Mouse (Mus musculus): ENCODE results near the gene Dok3. TPM values are rescaled to one million over a fixed set of nuclear protein-coding genes. Genes with fewer than 3 reads are reported as not detected.

Gene Dok3
- polyA plus RNA-seq, 1 experiment = 0.83 TPM

DNA sequence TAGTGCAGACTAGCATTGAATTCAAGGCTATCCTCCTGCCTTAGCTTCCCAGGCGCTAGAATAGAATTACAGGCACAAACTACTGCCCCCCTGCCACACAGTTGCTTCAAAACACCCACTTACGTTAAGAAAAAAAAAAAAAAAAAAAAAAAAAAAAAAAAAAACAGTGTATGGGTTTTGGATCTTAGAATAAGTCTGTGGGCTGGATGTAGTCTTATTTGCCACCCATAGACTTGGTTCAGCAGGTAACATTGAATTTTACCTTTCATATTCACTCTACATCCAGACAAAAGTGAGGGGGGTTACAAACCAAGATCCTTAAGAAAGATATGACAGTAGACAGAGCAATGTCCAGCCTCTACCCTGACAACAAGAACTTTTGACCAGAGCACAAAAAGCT is 38.9 kb upstream of the Dok3 start:
- Histone ChIP-seq H3ac (ENCODE audit: control insufficient read depth, insufficient read length, low read depth) (no peak overlapping the region), H3K79me3 (ENCODE audit: low read depth) (peaks cover 56% of the 10 kb centered on the region), H3K79me2 (ENCODE audit: control insufficient read depth, insufficient read depth) (peaks cover 93% of the 10 kb centered on the region), H3K27me3 (ENCODE audit: control insufficient read depth, insufficient read depth, insufficient read length) (no peaks in the 10 kb centered on the region), H3K4me3 (ENCODE audit: insufficient read depth, poor library complexity, severe bottlenecking) (no peak overlapping the region), H3K36me3 (ENCODE audit: control insufficient read depth, insufficient read depth) (peaks cover 7% of the 10 kb centered on the region)
- TF ChIP-seq CTCF (IDR thresholded peaks at IDR 0.05; ENCODE audit: control insufficient read depth, insufficient read depth, insufficient read length) = no peak
- TF ChIP-seq USF1 (IDR thresholded peaks at IDR 0.05; ENCODE audit: low read depth) = no peak
- TF ChIP-seq CEBPB (IDR thresholded peaks at IDR 0.05; ENCODE audit: low read depth) = no peak
- TF ChIP-seq MYOG (IDR thresholded peaks at IDR 0.05; ENCODE audit: control insufficient read depth, extremely low read depth, insufficient read length) = no peak
- TF ChIP-seq MYOD1 (IDR thresholded peaks at IDR 0.05; ENCODE audit: control insufficient read depth, insufficient read length, low read depth) = no peak
- TF ChIP-seq MAX (IDR thresholded peaks at IDR 0.05) = no peak
- TF ChIP-seq FOSL1 (IDR thresholded peaks at IDR 0.05; ENCODE audit: insufficient read depth, low read length, poor library complexity, severe bottlenecking) = no peak

DNA sequence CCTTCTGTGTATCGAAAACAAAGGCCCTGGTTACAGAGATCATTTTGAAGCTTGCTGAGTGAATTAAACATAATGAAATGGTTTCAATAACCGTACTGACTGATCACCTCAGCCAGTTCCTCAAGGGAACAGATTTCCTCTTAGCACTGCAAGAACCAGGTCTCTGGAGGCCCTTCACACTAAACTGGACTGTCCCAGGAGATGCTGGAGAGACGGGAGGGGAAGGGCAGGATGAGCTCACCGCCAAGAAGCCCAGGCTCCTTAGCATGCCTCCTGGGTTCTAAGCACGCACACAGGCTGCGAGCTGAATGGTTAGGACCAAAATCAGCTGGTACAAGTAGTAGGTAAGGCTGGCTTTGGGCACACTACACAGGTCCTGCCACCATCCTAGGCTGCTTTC is 37.9 kb upstream of the Dok3 start:
- Histone ChIP-seq H3K79me3 (ENCODE audit: low read depth) (peaks cover 58% of the 10 kb centered on the region), H3ac (ENCODE audit: control insufficient read depth, insufficient read length, low read depth) (no peak overlapping the region), H3K27me3 (ENCODE audit: control insufficient read depth, insufficient read depth, insufficient read length) (no peaks in the 10 kb centered on the region), H3K4me3 (ENCODE audit: insufficient read depth, poor library complexity, severe bottlenecking) (no peak overlapping the region), H3K79me2 (ENCODE audit: control insufficient read depth, insufficient read depth) (peaks cover 98% of the 10 kb centered on the region), H3K36me3 (ENCODE audit: control insufficient read depth, insufficient read depth) (peaks cover 7% of the 10 kb centered on the region)
- TF ChIP-seq MAX (IDR thresholded peaks at IDR 0.05) = no peak
- TF ChIP-seq CTCF (IDR thresholded peaks at IDR 0.05; ENCODE audit: control insufficient read depth, insufficient read depth, insufficient read length) = no peak
- TF ChIP-seq FOSL1 (IDR thresholded peaks at IDR 0.05; ENCODE audit: insufficient read depth, low read length, poor library complexity, severe bottlenecking) = no peak
- TF ChIP-seq USF1 (IDR thresholded peaks at IDR 0.05; ENCODE audit: low read depth) = no peak
- no peak for TF ChIP-seq MYOD1 (IDR thresholded peaks at IDR 0.05; ENCODE audit: control insufficient read depth, insufficient read length, low read depth)
- TF ChIP-seq CEBPB (IDR thresholded peaks at IDR 0.05; ENCODE audit: low read depth) = no peak

GRCm38 (mm10) chr13:55563266-55563879 is 34.3 kb upstream of the Dok3 start:
- peaks cover 93% of the 10 kb centered on the region for H3K79me2 ChIP-seq (ENCODE audit: control insufficient read depth, insufficient read depth)
- no peak overlapping the region for H3ac ChIP-seq (ENCODE audit: control insufficient read depth, insufficient read length, low read depth)
- peaks cover 8% of the 10 kb centered on the region for H3K36me3 ChIP-seq (ENCODE audit: control insufficient read depth, insufficient read depth)
- H3K4me3 ChIP-seq (ENCODE audit: insufficient read depth, poor library complexity, severe bottlenecking) = no peak overlapping the region
- no peaks in the 10 kb centered on the region for H3K27me3 ChIP-seq (ENCODE audit: control insufficient read depth, insufficient read depth, insufficient read length)
- TF ChIP-seq MYOD1 (IDR thresholded peaks at IDR 0.05; ENCODE audit: control insufficient read depth, insufficient read length, low read depth) (no peak), USF1 (IDR thresholded peaks at IDR 0.05; ENCODE audit: low read depth) (no peak), MAX (IDR thresholded peaks at IDR 0.05) (no peak), CEBPB (IDR thresholded peaks at IDR 0.05; ENCODE audit: low read depth) (no peak), MYOG (IDR thresholded peaks at IDR 0.05; ENCODE audit: control insufficient read depth, extremely low read depth, insufficient read length) (no peak), CTCF (IDR thresholded peaks at IDR 0.05; ENCODE audit: control insufficient read depth, insufficient read depth, insufficient read length) (no peak), FOSL1 (IDR thresholded peaks at IDR 0.05; ENCODE audit: insufficient read depth, low read length, poor library complexity, severe bottlenecking) (no peak)
- H3K79me3 ChIP-seq (ENCODE audit: low read depth) = peaks cover 40% of the 10 kb centered on the region

DNA sequence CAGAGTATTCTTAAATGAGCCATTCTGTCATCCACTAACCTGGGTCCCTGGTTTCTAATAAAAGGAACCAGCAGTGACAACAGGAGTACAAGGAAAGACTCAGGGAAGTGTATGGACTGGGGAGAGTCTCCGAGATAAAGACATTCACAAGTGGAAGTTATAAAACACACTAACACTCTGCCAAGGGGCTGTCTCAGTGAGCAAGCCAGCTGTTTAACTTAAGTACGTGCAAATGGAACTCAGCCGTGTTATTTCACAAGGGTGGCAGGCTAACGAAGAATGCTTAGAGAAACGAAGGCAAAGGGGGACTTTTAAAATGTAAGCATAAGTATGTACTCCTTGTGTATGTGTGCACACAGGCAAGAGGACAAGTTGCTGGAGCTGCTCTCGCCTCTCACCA is 28.4 kb upstream of the Dok3 start:
- TF ChIP-seq MAX (IDR thresholded peaks at IDR 0.05) (no peak), MYOG (IDR thresholded peaks at IDR 0.05; ENCODE audit: control insufficient read depth, extremely low read depth, insufficient read length) (no peak), CTCF (IDR thresholded peaks at IDR 0.05; ENCODE audit: control insufficient read depth, insufficient read depth, insufficient read length) (no peak), CEBPB (IDR thresholded peaks at IDR 0.05; ENCODE audit: low read depth) (no peak), MYOD1 (IDR thresholded peaks at IDR 0.05; ENCODE audit: control insufficient read depth, insufficient read length, low read depth) (no peak), FOSL1 (IDR thresholded peaks at IDR 0.05; ENCODE audit: insufficient read depth, low read length, poor library complexity, severe bottlenecking) (no peak), USF1 (IDR thresholded peaks at IDR 0.05; ENCODE audit: low read depth) (no peak)
- Histone ChIP-seq H3K4me3 (ENCODE audit: insufficient read depth, poor library complexity, severe bottlenecking) (no peak overlapping the region), H3ac (ENCODE audit: control insufficient read depth, insufficient read length, low read depth) (no peak overlapping the region), H3K79me2 (ENCODE audit: control insufficient read depth, insufficient read depth) (peaks cover 51% of the 10 kb centered on the region), H3K79me3 (ENCODE audit: low read depth) (peaks cover 10% of the 10 kb centered on the region), H3K27me3 (ENCODE audit: control insufficient read depth, insufficient read depth, insufficient read length) (no peaks in the 10 kb centered on the region), H3K36me3 (ENCODE audit: control insufficient read depth, insufficient read depth) (peaks cover 24% of the 10 kb centered on the region)

DNA sequence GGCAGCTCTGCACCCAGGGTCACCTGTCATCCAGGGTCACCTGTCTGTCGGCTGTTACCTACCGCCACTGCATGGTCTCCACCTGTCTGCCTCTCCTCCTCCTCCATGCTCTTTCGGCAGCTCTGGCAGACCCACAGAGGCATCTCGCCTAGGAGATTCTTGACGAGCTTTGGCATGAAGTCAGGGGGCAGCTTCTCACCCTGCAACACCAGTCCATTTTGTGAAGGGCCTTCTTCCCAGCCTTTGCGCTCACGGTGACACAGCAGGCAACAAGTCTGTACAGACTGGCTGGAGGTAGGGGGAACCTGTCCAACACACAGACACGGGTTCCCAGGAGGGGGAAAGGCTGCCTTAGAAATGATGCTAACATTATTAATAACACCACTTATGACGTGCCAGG is 26.8 kb upstream of the Dok3 start:
- Histone ChIP-seq H3K27me3 (ENCODE audit: control insufficient read depth, insufficient read depth, insufficient read length) (no peaks in the 10 kb centered on the region), H3K79me2 (ENCODE audit: control insufficient read depth, insufficient read depth) (peaks cover 35% of the 10 kb centered on the region), H3K79me3 (ENCODE audit: low read depth) (peaks cover 3% of the 10 kb centered on the region), H3K4me3 (ENCODE audit: insufficient read depth, poor library complexity, severe bottlenecking) (no peak overlapping the region), H3K36me3 (ENCODE audit: control insufficient read depth, insufficient read depth) (peaks cover 21% of the 10 kb centered on the region), H3ac (ENCODE audit: control insufficient read depth, insufficient read length, low read depth) (no peak overlapping the region)
- TF ChIP-seq MAX (IDR thresholded peaks at IDR 0.05) (no peak), MYOD1 (IDR thresholded peaks at IDR 0.05; ENCODE audit: control insufficient read depth, insufficient read length, low read depth) (no peak)

DNA sequence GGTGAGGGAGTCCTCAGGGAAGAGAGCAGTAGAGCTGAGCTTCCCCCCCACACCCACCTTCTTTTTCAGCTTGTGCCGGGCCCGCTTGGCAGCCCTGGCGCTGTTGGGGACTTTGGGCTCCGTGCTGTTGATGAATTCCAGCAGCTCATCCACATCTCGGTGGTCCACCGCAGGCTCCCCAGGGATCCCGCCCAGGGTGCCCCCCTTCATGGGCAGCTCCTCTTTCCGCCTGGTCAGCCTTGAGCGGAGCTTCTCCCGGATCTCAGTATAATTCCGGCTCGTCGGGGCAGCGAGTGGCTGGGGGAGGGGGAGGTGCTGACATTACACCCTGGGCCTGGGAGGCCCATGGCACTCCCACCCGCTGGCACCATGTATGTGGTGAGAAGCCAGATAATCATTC is 20.0 kb upstream of the Dok3 start:
- Histone ChIP-seq H3K27me3 (ENCODE audit: control insufficient read depth, insufficient read depth, insufficient read length) (no peaks in the 10 kb centered on the region), H3ac (ENCODE audit: control insufficient read depth, insufficient read length, low read depth) (no peak overlapping the region), H3K79me3 (ENCODE audit: low read depth) (no peaks in the 10 kb centered on the region), H3K4me3 (ENCODE audit: insufficient read depth, poor library complexity, severe bottlenecking) (no peak overlapping the region), H3K79me2 (ENCODE audit: control insufficient read depth, insufficient read depth) (no peaks in the 10 kb centered on the region), H3K36me3 (ENCODE audit: control insufficient read depth, insufficient read depth) (peaks cover 37% of the 10 kb centered on the region)
- no peak for TF ChIP-seq MYOG (IDR thresholded peaks at IDR 0.05; ENCODE audit: control insufficient read depth, extremely low read depth, insufficient read length)
- no peak for TF ChIP-seq CTCF (IDR thresholded peaks at IDR 0.05; ENCODE audit: control insufficient read depth, insufficient read depth, insufficient read length)
- no peak for TF ChIP-seq MAX (IDR thresholded peaks at IDR 0.05)
- no peak for TF ChIP-seq CEBPB (IDR thresholded peaks at IDR 0.05; ENCODE audit: low read depth)
- no peak for TF ChIP-seq MYOD1 (IDR thresholded peaks at IDR 0.05; ENCODE audit: control insufficient read depth, insufficient read length, low read depth)
- no peak for TF ChIP-seq FOSL1 (IDR thresholded peaks at IDR 0.05; ENCODE audit: insufficient read depth, low read length, poor library complexity, severe bottlenecking)
- TF ChIP-seq USF1 (IDR thresholded peaks at IDR 0.05; ENCODE audit: low read depth) = no peak

Data from C2C12 (cell line).